11 mouse cellular contexts compared by ENCODE assay signal in the genomic region with DNA sequence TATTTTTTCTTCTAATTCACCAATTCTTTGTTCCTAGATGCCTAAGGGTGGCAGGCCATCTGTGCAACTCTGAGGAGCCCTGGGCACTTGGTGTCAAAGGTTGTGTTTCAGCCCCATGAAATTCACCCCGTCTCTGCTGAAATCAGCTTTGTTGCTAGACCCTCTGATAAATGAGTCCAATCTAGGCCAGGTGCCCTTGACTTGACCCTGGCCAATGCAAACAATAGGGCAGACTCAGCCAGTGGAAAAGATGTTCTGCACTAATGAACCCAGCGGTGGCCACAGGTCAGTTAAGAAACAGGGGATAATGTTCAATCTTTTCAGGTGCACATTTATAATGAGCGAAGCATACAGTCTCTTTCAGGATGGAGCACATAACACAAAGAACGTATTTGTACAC.
DNase-seq lines count a peak whose midpoint lies in the region; ATAC-seq lines count a peak whose summit lies in the region.
"Had no signal": no experiment of that assay in that cellular context is flagged by ENCODE, and none has a peak within 500 bp of the region (broad histone marks: within the 10 kb centered on the region; RNA-seq: fewer than 3 reads in every experiment).

No protein-coding gene starts in this region.

- peak; percentile 84 for DNase-seq in embryo, embryonic 10 days (ENCODE audit: low spot score)
- peak; percentile 20 for DNase-seq in embryo, embryonic 11.5 days (ENCODE audit: low read depth, low spot score)
- no peak for DNase-seq in hindbrain, embryonic 14.5 days (ENCODE audit: low spot score)
- peak; percentile 69 for DNase-seq in neural tube, embryonic 10.5 days (ENCODE audit: extremely low spot score, low spot score)
- DNase-seq in right cerebral cortex, adult 2 months (ENCODE audit: low spot score in 2 of 2), result no peak
- DNase-seq in heart, embryonic 10.5 days (ENCODE audit: low spot score), result no peak
- no peak for DNase-seq in urinary bladder, adult 2 months (ENCODE audit: low spot score)
- DNase-seq: cerebellum, adult 9-11 months; heart, postnatal 14 days; thymus, postnatal 25 days had no signal

- no peaks in the 10 kb centered on the region for H3K27me3 ChIP-seq in hindbrain, embryonic 14.5 days (ENCODE audit: control insufficient read depth, insufficient read depth, low read length)
- H3K27me3 ChIP-seq in heart, embryonic 10.5 days (ENCODE audit: insufficient read depth, poor library complexity, severe bottlenecking), result no peaks in the 10 kb centered on the region
- H3K27me3 ChIP-seq: liver, embryonic 15.5 days had no signal

- no peak overlapping the region for H3K9ac ChIP-seq in hindbrain, embryonic 14.5 days
- H3K9ac ChIP-seq: liver, embryonic 15.5 days had no signal

- H3K4me3 ChIP-seq in hindbrain, embryonic 14.5 days (replicated peaks; ENCODE audit: low read length), result no peak overlapping the region
- no peak overlapping the region for H3K4me3 ChIP-seq in heart, embryonic 10.5 days
- H3K4me3 ChIP-seq: liver, embryonic 15.5 days had no signal

- H3K36me3 ChIP-seq in hindbrain, embryonic 14.5 days (replicated peaks; ENCODE audit: control insufficient read depth, insufficient read depth), result no peaks in the 10 kb centered on the region
- no peaks in the 10 kb centered on the region for H3K36me3 ChIP-seq in heart, embryonic 10.5 days
- H3K36me3 ChIP-seq: liver, embryonic 15.5 days had no signal

- 0 out of 2 replicates have a peak, but pooled peaks cover 3% of the 10 kb centered on the region for H3K4me1 ChIP-seq in hindbrain, embryonic 14.5 days (replicated peaks; ENCODE audit: control insufficient read depth, insufficient read depth, low read length)
- no peaks in the 10 kb centered on the region for H3K4me1 ChIP-seq in heart, embryonic 10.5 days
- H3K4me1 ChIP-seq: liver, embryonic 15.5 days had no signal

- H3K4me2 ChIP-seq in hindbrain, embryonic 14.5 days (replicated peaks), result no peak overlapping the region
- H3K4me2 ChIP-seq: liver, embryonic 15.5 days had no signal

- H3K27ac ChIP-seq in hindbrain, embryonic 14.5 days, result peak overlapping the region; percentile 38; the same call in 1 of the 2 replicates
- H3K27ac ChIP-seq in heart, embryonic 10.5 days, result no peak overlapping the region
- H3K27ac ChIP-seq: liver, embryonic 15.5 days had no signal

- no peaks in the 10 kb centered on the region for H3K9me3 ChIP-seq in hindbrain, embryonic 14.5 days (ENCODE audit: control insufficient read depth, low read length)
- no peaks in the 10 kb centered on the region for H3K9me3 ChIP-seq in heart, embryonic 10.5 days
- H3K9me3 ChIP-seq: liver, embryonic 15.5 days had no signal

- peak; percentile 46; the same call in 1 of the 2 replicates for ATAC-seq in hindbrain, embryonic 14.5 days (ENCODE audit: low FRiP score)

- 9% methylated on average over 4 of the region's 4 CpGs for WGBS in hindbrain, embryonic 14.5 days
- WGBS in heart, embryonic 10.5 days, result 69% methylated on average over 4 of the region's 4 CpGs

Comparison
In these comparisons a context has a peak if more than half of its experiments do, and no peak if none do; other contexts are left out.
1. DNase-seq: peak in embryo, embryonic 10 days (single experiment), embryo, embryonic 11.5 days (single experiment) and neural tube, embryonic 10.5 days (single experiment); none in hindbrain, embryonic 14.5 days (single experiment), right cerebral cortex, adult 2 months (0 of 2), heart, embryonic 10.5 days (single experiment) and urinary bladder, adult 2 months (single experiment).